Mouse (Mus musculus) cortical plate, adult 2 months (tissue): ENCODE results near the gene Tmprss9. TPM values are rescaled to one million over a fixed set of nuclear protein-coding genes. Genes with fewer than 3 reads are reported as not detected.

Experiments
- H3K27ac ChIP-seq: fragments of 200-500 bp; 2 replicates; pipeline ENCODE4 v1.5.1; 2012; ENCODE audit warnings: low read length, control low read depth, inconsistent platforms; ENCODE audit not compliant: insufficient read depth
- H3K4me1 ChIP-seq: fragments of 200-500 bp; 2 replicates; pipeline ENCODE4 v1.6.1; 2011; ENCODE audit warnings: low read length; ENCODE audit not compliant: control insufficient read depth, insufficient read depth
- H3K4me3 ChIP-seq: fragments of 200-500 bp; 2 replicates; pipeline ENCODE4 v1.5.1; 2011; ENCODE audit warnings: mild to moderate bottlenecking, low read length, control low read depth; ENCODE audit not compliant: insufficient read depth
- CTCF ChIP-seq: fragments of 200-500 bp; IDR thresholded peaks from 2 replicates; pipeline ENCODE4 v1.5.1; 2011; ENCODE audit warnings: mild to moderate bottlenecking, control low read depth, low read length; ENCODE audit not compliant: insufficient read depth; ENCODE audit errors: extremely low read depth
- POLR2A ChIP-seq: fragments of 200-500 bp; IDR thresholded peaks from 2 replicates; pipeline ENCODE4 v1.6.1; 2011; ENCODE audit warnings: mild to moderate bottlenecking, low read length, control low read depth; ENCODE audit not compliant: insufficient read depth; ENCODE audit errors: extremely low read depth
- polyA plus RNA-seq: library from polyadenylated mRNA; depleted of rRNA; stranded (reverse); fragments of >200 nt; gene quantifications from 2 replicates; pipeline ENCODE4 v1.2.3, GENCODE M21; 2012

The Tmprss9 gene
- polyA plus RNA-seq, 1 experiment: 0.40 TPM

DNA sequence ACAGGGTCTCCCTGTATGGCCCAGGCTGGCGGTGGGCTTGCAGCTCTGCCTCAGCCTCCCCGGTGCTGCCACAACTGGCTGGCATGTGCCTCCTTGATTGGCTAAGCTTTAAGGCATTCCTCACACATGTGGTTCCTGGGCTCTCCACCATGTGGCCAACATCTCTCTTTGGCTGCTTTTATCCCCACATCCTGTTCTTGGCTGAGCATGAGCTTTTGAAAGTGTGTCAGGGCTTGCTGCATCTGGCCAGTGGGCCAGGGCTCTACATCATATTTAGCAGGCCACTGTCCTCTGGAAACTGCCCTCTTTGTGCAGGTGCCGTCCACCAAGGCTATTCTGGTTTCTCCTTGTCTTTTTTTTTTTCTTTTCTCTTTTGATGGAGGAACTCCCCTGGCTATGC lies 15.4 kb upstream of the Tmprss9 start:
- H3K27ac ChIP-seq: no peak overlapping the region
- peaks cover 4% of the 10 kb centered on the region; the same call in 1 of the 2 replicates for H3K4me1 ChIP-seq
- H3K4me3 ChIP-seq: peak overlapping the region; percentile 93; the same call in 1 of the 2 replicates
- 0 out of 2 replicates have a peak, but pooled peaks have one; percentile 0 for TF ChIP-seq CTCF
- no peak for TF ChIP-seq POLR2A

DNA sequence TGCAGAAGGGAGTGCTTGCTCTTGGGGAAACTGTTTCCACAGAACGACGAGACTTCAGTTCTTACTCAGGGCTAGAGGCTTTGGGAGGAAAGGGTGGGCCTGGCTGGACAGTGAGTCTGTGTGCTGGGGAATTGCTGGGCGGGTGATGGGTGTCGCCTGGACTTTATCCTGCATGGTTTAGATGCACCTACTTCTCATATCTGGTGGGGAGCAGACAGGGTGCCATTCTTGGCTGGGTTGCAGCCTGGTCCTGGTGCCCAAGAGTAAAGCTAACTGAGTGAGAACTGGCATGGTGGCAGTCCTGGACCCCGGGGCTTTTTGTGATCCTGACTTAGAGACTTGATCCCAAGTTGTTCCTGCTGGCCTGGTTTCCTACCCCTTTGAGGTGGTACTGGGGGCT lies 14.7 kb upstream of the Tmprss9 start:
- Histone ChIP-seq H3K4me3 (no peak overlapping the region), H3K27ac (peak overlapping the region; percentile 39; the same call in 1 of the 2 replicates), H3K4me1 (peaks cover 4% of the 10 kb centered on the region; the same call in 1 of the 2 replicates)
- TF ChIP-seq CTCF (no peak), POLR2A (no peak)

- Histone ChIP-seq H3K4me3 (no peak overlapping the region), H3K27ac (peak overlapping the region; percentile 48; the same call in 1 of the 2 replicates), H3K4me1 (peaks cover 4% of the 10 kb centered on the region; the same call in 1 of the 2 replicates)
- TF ChIP-seq POLR2A (no peak), CTCF (no peak)
Measured at GRCm38 (mm10) chr10:80857386-80857785, 14.3 kb upstream of the Tmprss9 start.

- H3K4me1 ChIP-seq: peaks cover 4% of the 10 kb centered on the region; the same call in 1 of the 2 replicates
- H3K27ac ChIP-seq: peak overlapping the region; percentile 48; the same call in 1 of the 2 replicates
- no peak for TF ChIP-seq CTCF
- no peak for TF ChIP-seq POLR2A
- H3K4me3 ChIP-seq: no peak overlapping the region
Measured at GRCm38 (mm10) chr10:80857848-80858247, 13.8 kb upstream of the Tmprss9 start.

- TF ChIP-seq CTCF: no peak
- TF ChIP-seq POLR2A: no peak
- Histone ChIP-seq H3K27ac (peak overlapping the region; percentile 48; the same call in 1 of the 2 replicates), H3K4me1 (peaks cover 4% of the 10 kb centered on the region; the same call in 1 of the 2 replicates)
Measured at GRCm38 (mm10) chr10:80858350-80858935, 13.2 kb upstream of the Tmprss9 start.

GRCm38 (mm10) chr10:80862305-80862704 lies 9.3 kb upstream of the Tmprss9 start:
- no peak overlapping the region for H3K27ac ChIP-seq
- no peak overlapping the region for H3K4me3 ChIP-seq
- TF ChIP-seq POLR2A: no peak
- TF ChIP-seq CTCF: no peak

More at GRCm38 (mm10) chr10:80858350-80858935, 13.2 kb upstream of the Tmprss9 start:
- H3K4me3 ChIP-seq: no peak overlapping the region

GRCm38 (mm10) chr10:80864446-80864845 lies 7.2 kb upstream of the Tmprss9 start:
- Histone ChIP-seq H3K27ac (no peak overlapping the region), H3K4me1 (no peaks in the 10 kb centered on the region), H3K4me3 (no peak overlapping the region)
- TF ChIP-seq CTCF: no peak
- no peak for TF ChIP-seq POLR2A

More at GRCm38 (mm10) chr10:80862305-80862704, 9.3 kb upstream of the Tmprss9 start:
- no peaks in the 10 kb centered on the region for H3K4me1 ChIP-seq

- no peak overlapping the region for H3K4me3 ChIP-seq
- no peaks in the 10 kb centered on the region for H3K4me1 ChIP-seq
- H3K27ac ChIP-seq: no peak overlapping the region
- no peak for TF ChIP-seq CTCF
- TF ChIP-seq POLR2A: no peak
Measured at GRCm38 (mm10) chr10:80870993-80871392, 655 bp upstream of the Tmprss9 start.

DNA sequence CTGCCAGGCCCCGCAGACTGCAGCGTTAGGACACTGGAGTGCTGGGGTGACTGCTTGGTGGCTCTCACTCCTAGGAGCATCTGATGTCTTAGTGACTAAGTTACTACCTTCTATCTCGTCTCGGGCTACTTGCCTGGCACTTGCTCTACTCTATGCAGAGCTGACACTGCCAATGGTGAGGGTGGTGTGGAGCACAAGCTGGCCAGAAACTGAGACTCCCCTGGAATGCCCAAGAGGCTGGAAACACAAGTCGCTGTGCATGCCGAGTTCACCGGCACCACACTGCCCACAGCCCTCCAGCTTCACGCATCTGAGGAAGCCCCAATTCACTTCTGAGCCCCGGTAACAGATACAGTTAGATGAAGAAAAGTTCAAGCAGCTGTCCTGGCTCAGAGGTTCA lies 2.4 kb downstream of the Tmprss9 start:
- TF ChIP-seq POLR2A (no peak), CTCF (no peak)
- Histone ChIP-seq H3K4me3 (no peak overlapping the region), H3K27ac (no peak overlapping the region), H3K4me1 (no peaks in the 10 kb centered on the region)

GRCm38 (mm10) chr10:80876028-80876427 lies 4.4 kb downstream of the Tmprss9 start:
- TF ChIP-seq CTCF: peak; percentile 82
- TF ChIP-seq POLR2A: no peak
- Histone ChIP-seq H3K27ac (no peak overlapping the region), H3K4me3 (no peak overlapping the region), H3K4me1 (no peaks in the 10 kb centered on the region)

DNA sequence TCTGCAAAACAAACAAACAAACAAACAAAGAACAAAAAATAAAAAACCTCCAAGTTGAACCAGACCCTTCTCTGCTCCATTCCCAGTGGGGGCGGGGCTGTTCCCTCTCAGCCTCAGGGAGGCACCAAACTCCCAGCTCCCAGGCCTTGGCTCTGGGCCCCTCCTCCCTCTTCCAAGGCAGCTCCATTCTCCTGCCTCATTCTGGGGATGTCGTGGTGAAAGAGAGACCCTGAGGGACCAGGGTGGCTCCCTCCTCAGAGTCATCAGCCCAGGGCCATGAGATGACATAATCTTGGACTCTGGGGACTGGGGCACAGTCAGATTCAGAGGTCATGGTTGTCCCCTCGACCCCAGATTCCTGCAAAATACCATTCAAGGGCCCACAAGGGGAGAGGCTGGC lies 4.9 kb downstream of the Tmprss9 start:
- Histone ChIP-seq H3K4me3 (no peak overlapping the region), H3K27ac (no peak overlapping the region), H3K4me1 (no peaks in the 10 kb centered on the region)
- TF ChIP-seq CTCF: no peak
- TF ChIP-seq POLR2A: no peak
